Mouse (Mus musculus) large intestine, adult 2 months (tissue): ENCODE results near the gene Mpc1. TPM values are rescaled to one million over a fixed set of nuclear protein-coding genes. Genes with fewer than 3 reads are reported as not detected.
A peak's percentile ranks its signal among the peaks of the same experiment; 100 is the strongest.

Source experiments
- DNase-seq: peaks from one replicate; pipeline ENCODE4 v3.0.0-alpha.2; 2012; ENCODE audit warnings: low read depth, low spot score
- WGBS: fragments of 180-500 bp; shearing (Covaris S2); methylation state at CpG from one replicate; pipeline ENCODE4 v1.1.7; 2018; 5-methylcytosine and 5-hydroxymethylcytosine counted together
- polyA plus RNA-seq: library from polyadenylated mRNA; depleted of rRNA; stranded (reverse); fragments of >200 nt; gene quantifications from 2 replicates; pipeline ENCODE4 v1.2.3, GENCODE M21; 2012

Gene Mpc1
- polyA plus RNA-seq, 1 experiment = 155 TPM

DNA sequence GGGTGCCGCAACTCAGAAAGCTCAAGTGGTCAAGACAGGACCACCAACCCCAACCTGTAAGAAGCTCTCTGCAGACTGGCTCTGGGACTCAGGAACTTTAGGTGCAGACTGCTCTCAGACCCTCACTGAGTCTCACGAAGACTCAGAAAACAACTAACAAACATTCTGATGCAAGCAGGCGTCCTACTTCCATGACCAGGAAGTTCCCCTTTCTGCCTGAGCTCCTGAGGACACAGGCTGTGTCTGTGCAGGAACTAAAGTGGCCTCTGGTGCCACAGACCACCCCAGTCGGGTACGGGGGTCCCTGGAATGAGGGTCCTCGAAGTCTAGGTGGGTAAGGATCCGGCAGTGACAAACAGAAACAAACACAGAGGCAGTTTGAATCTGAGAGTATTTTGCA lies 6.0 kb upstream of the Mpc1 start:
- WGBS = 67% methylated on average over 7 of the region's 7 CpGs
- no peak for DNase-seq

DNA sequence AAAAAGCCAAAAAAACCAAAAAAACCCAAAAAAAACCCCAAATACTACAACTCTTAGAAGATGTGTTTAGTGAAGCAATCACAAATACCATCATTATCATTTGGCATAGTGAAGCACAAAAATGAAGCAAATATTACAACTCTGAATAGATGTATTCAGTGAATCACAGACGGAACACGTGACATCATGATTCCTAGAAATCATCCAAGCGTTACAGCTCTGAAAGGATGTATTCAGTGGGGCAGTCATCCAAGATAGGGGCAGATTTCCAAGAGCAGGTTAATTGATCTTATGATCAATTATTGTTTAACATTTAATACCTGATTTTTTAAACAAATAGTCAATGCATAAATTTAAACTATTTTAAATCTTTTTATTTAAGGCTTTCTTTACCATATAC lies 5.4 kb upstream of the Mpc1 start:
- DNase-seq = no peak
- 91% methylated on average over 3 of the region's 3 CpGs for WGBS

DNA sequence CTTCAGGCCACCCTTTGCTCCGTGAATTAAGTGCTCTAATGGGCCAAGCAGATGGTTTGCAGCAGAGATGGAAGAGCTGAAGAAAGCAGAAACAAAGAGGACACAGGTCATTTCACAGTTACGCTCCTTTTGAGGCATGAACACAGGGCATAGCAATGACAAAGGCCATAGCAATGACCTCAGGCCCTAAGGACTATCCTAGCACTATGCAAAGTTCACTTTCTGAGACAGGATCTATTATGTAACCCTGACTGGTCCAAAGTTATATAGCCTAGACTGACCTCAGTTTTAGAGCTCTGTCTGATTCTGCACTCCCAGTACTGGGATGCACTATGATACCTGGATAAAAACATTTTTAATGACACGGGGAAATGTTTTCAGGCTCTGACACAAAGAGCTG lies 4.3 kb upstream of the Mpc1 start:
- 80% methylated on average over 3 of the region's 3 CpGs for WGBS
- DNase-seq = no peak

DNA sequence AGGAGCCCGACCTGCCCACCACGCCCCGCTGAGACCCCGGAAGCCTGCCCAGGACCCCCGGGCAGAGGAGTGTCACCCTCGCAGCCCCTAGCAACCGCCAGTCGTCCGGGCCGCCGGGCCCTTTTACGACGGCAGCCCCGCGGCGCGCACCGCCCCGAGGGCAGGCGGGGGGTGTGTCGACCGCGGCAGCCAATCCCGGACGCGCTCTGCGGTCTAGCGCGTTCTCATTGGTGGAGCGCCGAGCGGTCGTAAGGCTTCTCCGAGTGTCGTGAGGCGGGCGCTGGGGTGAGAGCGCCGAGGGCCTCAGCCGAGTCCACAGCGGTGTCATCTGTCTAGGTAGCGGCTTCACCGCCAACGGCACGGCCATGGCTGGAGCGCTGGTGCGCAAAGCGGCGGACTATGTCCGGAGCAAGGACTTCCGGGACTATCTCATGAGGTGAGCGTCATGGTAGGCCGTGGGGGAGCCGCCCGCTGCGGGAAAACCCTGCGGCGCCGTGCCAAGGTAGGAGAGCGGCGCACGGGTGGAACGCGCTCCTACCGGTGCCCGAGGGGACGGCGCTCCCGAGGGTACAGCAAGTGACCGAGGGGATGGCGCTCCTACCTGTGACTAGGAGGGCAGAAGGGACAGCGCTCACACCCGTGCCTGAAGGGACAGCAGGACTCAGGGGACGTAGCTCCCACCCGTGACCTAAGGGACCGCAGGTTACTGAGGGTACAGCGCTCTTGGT lies 986 bp downstream of the Mpc1 start:
- WGBS = under 1% methylated on average over 77 of the region's 77 CpGs

DNA sequence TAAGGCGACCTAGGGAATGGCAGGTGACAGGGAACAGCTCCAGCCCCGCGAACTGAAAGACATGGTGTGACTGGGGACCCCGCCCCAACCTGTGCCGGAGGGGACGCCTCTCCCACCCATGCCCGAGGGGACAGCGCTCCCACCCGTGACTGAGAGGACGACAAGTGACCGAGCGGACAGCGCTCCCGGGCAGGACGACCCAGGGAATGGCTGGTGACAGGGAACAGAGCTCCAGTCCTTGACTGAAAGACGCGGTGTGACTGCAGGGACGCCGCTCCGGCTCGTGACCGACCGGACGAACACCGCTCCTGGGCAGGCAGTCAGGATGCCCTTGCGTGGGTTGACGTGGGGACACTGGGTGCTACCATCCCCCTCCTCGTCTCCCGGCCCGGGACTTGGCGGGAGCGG lies 1.6 kb downstream of the Mpc1 start:
- no peak for DNase-seq
- WGBS = under 1% methylated on average over 32 of the region's 32 CpGs

More for the DNA sequence above, 986 bp downstream of the Mpc1 start:
- DNase-seq = peak; percentile 75

DNA sequence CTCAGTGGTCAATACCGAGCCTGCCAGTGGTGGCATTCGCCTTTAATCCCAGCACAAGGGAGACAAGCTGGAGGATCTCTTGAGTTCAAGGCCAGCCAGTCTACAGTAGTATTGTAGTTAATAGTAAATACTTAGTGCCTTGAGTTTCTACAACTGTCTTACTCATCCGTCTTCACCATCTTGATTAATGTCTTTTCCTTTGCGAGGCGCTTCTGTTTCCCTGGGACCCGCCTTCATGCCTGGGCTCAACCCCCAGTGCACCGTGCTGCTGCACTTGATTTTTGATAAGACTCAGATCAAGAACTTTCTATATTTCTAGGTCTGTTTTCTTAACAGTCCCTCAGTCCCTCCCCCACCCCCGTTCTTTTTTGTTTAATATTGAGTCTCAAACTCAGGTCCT lies 2.4 kb downstream of the Mpc1 start:
- no peak for DNase-seq
- WGBS = 37% methylated on average over 8 of the region's 8 CpGs

DNA sequence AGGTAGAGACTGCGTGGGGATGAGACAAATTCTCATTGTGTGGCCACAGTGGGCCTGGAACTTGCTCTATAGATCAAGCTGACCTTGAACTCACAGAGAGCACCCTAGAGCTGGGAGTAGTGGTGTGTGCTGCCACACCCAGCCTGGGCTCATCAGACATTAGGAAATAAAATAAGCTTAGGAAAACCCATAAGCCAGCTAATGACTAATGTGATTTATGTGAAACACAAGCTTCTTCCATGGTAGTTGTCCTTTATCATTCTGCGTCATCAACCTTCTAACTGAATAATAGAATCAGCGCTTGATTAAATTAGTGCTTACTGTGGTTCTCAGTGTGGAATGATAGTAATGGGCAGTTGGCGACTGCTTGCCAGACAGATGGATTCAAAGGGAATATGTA lies 4.3 kb downstream of the Mpc1 start:
- WGBS = 92% methylated on average over 4 of the region's 4 CpGs
- no peak for DNase-seq

GRCm38 (mm10) chr17:8289993-8290679 lies 7.4 kb downstream of the Mpc1 start:
- no peak for DNase-seq
- 98% methylated on average over 3 of the region's 3 CpGs for WGBS

GRCm38 (mm10) chr17:8290736-8291135 lies 8.0 kb downstream of the Mpc1 start:
- DNase-seq = no peak

GRCm38 (mm10) chr17:8295825-8296224 lies 13.1 kb downstream of the Mpc1 start:
- no peak for DNase-seq

DNA sequence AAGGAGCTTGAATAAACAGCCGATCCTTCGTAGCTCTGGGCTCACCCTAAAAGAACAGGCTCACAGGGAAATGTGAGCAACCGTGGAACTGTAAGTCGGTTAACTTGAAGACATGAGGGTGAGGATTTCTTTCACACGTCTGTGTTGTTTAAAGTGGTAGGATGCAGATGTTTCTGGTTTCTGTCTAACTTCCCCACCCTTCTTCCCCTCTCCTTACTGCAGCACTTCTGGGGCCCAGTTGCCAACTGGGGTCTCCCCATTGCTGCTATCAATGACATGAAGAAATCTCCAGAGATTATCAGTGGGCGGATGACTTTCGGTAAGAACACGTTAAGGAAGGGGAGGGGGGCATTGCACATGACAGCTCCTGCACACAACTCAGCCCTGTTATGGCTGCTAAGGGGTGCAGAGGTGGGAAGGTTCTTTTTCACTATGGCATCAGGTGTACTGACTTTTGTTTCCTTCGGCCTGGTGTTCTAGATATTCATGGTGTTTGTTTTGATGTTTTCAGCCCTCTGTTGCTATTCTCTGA lies 13.7 kb downstream of the Mpc1 start:
- WGBS = 85% methylated on average over 9 of the region's 9 CpGs
- DNase-seq = no peak

GRCm38 (mm10) chr17:8297746-8298145 lies 15.0 kb downstream of the Mpc1 start:
- 84% methylated on average over 5 of the region's 5 CpGs for WGBS
- DNase-seq = no peak

DNA sequence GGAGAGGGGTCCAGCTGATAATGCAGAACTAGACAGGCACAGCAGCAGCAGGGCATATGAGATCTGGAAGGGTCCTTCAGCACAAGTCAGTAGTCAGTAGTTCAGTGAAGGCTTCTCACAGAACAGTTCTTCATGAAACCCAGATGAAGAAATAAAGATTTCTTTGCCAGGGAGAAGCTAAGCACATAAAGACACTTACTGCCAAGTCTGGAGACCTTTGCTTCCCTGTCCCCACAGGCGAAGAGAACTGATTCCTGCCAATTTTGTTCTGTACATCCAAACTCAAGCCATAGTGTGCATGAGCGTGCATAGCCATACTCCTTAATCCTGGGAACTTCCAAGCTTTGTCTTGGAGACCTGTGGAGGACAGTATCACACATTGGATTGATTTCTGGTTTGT lies 15.6 kb downstream of the Mpc1 start:
- DNase-seq = no peak
- 88% methylated on average over 2 of the region's 2 CpGs for WGBS

DNA sequence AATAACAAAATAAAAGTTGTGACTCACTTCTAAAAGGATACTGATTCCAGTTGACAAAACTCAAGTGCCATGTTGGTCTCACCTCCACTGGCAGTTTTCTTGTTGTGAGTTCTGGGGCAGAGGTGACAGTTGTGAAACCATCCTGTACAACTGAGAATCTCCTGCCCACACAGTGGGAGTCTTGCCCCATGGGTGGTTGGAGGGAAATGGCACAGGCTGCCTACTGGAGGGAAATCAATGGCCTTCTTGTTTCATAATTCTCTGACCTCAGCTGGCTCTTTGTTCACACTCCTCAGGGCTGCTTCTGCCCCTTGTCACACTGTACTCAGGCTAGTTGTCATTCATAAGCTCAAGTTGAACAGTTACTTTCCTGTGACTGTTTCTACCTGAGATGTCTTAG lies 16.8 kb downstream of the Mpc1 start:
- DNase-seq = no peak

- WGBS = 81% methylated on average over 4 of the region's 4 CpGs
- no peak for DNase-seq
Observed at GRCm38 (mm10) chr17:8301515-8301914, 18.8 kb downstream of the Mpc1 start.

DNA sequence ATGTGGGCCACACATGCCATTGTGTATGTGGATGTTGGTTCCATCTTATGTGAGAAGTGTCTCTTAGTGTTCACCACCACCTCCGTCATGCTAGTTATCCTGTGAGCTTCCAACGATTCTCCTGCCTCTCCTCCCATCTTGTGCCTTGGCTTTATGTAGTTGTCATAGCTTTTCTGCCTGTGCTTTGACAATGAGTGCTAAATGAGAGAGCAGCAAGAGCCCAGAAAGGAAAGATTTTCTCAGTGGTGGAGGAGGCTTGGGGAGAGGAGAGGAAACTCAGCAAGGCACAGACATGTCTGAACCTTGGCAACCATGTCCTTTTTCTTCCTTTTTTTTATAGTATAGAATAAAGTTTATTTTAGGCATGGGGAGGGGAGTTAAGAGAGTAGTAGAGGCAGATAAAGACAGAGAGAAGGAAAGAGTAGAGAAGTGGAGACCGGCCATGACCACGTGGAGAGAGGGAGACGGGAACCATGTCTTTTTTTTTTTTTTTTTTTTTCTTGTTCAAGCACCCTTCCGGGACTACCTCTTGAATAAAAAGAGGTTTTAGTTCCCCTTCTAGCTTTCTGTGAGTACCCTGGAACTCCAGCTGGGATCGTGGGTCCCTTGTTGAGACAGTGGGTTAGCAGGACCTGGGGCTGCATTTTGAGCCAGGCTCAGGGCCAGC lies 20.2 kb downstream of the Mpc1 start:
- 76% methylated on average over 7 of the region's 7 CpGs for WGBS
- DNase-seq = no peak

GRCm38 (mm10) chr17:8303671-8304070 lies 21.0 kb downstream of the Mpc1 start:
- DNase-seq = no peak
- 56% methylated on average over 5 of the region's 5 CpGs for WGBS

DNA sequence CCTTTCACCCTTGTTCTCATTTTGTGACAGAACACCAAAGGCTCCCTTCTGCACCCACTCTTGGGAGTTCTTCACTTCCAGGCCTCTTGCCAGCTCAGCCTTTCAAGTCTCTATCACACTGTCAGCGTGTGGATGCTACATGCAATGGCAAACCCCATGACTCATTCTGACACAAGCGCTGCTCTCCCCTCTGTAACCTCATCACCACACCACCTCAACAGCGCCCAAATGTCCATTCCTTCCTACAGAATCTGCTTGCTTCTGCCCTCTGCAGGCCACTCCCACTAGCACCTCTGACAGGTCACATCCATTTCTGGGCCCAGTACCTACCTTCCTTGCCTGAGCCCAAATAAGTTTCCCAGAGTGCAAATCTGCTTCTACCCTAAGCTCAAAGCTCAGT lies 23.1 kb downstream of the Mpc1 start:
- no peak for DNase-seq
- WGBS = 53% methylated on average over 3 of the region's 3 CpGs

DNA sequence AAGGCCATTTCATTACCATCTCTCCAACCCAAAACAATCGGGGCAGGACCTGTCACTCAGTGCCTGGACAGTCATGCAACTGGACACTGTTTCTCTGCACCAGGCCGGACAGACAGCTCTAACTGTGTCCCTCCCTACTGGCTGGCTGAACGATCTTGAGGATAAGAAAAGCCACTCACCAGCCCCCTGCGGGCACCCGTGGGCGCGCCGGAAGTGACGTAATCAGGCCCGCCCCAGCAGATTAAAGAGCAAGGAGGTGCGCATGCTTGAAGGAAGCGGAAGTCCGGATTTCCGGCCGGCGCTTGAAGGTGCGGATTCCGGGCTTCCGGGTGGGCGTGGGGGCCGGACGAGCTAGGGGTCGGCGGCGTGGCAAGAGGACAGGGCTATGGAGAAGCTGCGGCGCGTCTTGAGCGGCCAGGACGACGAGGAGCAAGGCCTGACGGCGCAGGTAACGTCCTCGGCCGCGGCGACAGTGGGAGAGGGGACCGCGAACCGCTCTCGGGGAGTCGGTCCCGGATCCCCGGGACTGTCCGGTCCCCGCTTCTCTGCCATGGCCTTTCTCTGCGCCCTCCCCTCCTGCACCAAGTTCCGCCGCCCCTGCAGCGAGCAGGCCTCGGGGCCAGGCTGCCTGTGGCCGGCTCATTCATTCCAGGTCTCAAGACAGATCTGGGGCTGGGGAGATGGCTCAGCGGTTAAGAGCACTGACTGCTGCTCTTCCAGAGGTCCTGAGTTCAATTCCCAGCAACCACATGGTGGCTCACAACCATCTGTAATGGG lies 28.3 kb downstream of the Mpc1 start, which contains the start of gene Sft2d1:
Sft2d1 (plus strand) TSS at position 265 of the 777 bp plus-strand sequence.
- under 1% methylated on average over 54 of the region's 54 CpGs for WGBS
- DNase-seq = peak; percentile 76

DNA sequence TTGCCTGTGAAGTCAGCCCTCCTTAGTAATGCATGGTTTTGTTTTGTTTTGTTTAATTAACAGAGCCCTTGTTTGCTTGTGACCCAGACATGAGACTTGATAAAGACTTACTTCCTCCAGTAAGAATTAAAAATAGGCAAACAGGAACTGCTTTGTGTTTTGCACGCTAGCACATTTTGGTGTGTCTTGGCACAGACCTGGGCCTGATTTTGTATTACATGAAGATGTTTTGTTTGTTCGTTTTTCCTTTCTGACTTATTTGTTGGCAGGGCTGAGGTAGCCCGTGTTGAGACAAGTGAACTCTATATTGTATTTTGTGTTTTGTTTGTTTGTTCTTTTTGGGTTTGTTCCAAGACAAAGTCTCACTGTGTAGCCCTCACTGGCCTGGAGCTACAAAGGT lies 29.0 kb downstream of the Mpc1 start:
- WGBS = 10% methylated on average over 3 of the region's 3 CpGs
- DNase-seq = no peak
